Mouse (Mus musculus) bone marrow, adult 2 months (tissue): ENCODE measurements around the gene Gprc5c.

ENCODE experiments used
- CTCF ChIP-seq: fragments of 200-500 bp; IDR thresholded peaks from 2 replicates; pipeline ENCODE4 v1.5.1; 2011; ENCODE audit warnings: low read length, control low read depth; ENCODE audit not compliant: control insufficient read depth, insufficient read depth
- POLR2A ChIP-seq: fragments of 200-500 bp; IDR thresholded peaks from 2 replicates; pipeline ENCODE4 v1.6.1; 2011; ENCODE audit warnings: low read depth, mild to moderate bottlenecking, control low read depth, low read length, borderline replicate concordance; ENCODE audit not compliant: control insufficient read depth

- TF ChIP-seq POLR2A (no peak), CTCF (no peak)
Observed at GRCm38 (mm10) chr11:114868280-114868679, 17.3 kb downstream of the Gprc5c start.
